Mouse (Mus musculus) activated CD4-positive, CD25-positive, alpha-beta regulatory T cell, adult 4 months (primary cell): Measurements from ENCODE around the gene Cep85l. TPM values are rescaled to one million over a fixed set of nuclear protein-coding genes. Genes with fewer than 3 reads are reported as not detected.

Experiments used
- ATAC-seq: one replicate; pipeline ENCODE4 v1.8.0; 2017
- polyA plus RNA-seq, 2 experiments: library from polyadenylated mRNA; unstranded; fragments of 100-300 nt; shearing (Covaris generic); gene quantifications; one replicate each; pipeline ENCODE4 v1.2.1; 2017

The Cep85l gene
- 1 to 10 TPM; 1.7 to 1.9 TPM for polyA plus RNA-seq

DNA sequence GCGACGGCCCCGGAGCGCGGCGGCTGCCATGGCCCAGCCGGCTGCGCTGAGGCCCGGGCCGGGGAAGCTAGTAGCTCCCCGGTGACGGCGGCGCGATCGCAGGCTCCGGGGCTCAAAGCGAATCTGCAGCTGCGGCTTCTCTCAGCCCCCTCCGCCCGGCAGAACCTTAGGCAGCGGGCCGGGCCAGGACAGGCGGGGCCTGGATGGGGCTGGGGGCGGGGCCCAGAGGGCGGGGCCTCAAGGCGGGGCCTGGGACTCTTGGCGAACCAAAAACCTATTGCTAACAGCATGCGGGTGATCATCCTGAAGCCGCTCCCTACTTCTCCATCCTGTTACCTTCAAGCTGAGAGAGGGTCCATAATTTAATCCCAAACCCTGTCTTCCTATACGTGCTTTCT, at the start of gene Cep85l:
Gene Cep85l (minus strand): TSS at position 239 of the 398 bp plus-strand sequence.
- ATAC-seq = peak; percentile 79

GRCm38 (mm10) chr10:53428695-53429447, 49.1 kb upstream of the Cep85l start:
- no peak for ATAC-seq

- no peak for ATAC-seq
Measured at GRCm38 (mm10) chr10:53426524-53426923, 46.8 kb upstream of the Cep85l start.

GRCm38 (mm10) chr10:53423091-53423490, 43.3 kb upstream of the Cep85l start:
- no peak for ATAC-seq

DNA sequence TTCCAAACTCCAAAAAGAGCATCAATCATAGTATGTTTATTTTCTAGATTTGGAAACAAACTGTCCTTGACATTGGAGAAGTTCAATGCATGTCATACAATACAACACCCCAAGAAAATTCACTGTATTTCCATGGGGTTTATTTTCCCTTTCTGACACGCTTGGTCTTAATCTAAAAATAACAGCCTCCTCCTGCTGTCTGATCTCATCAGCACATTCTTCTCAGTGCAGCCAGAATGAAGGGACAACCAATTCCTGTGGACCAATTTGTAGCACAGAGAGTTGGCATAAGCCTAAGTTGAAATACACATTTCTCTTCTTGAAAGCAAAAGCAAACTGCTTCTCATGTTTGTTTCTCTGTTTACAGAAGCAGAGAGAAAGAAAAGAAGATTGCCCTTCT, 42.5 kb upstream of the Cep85l start:
- ATAC-seq = no peak

GRCm38 (mm10) chr10:53421613-53422012, 41.9 kb upstream of the Cep85l start:
- ATAC-seq = no peak

GRCm38 (mm10) chr10:53420069-53420468, 40.3 kb upstream of the Cep85l start:
- ATAC-seq = no peak

GRCm38 (mm10) chr10:53419139-53419935, 39.6 kb upstream of the Cep85l start:
- peak; percentile 61 for ATAC-seq

DNA sequence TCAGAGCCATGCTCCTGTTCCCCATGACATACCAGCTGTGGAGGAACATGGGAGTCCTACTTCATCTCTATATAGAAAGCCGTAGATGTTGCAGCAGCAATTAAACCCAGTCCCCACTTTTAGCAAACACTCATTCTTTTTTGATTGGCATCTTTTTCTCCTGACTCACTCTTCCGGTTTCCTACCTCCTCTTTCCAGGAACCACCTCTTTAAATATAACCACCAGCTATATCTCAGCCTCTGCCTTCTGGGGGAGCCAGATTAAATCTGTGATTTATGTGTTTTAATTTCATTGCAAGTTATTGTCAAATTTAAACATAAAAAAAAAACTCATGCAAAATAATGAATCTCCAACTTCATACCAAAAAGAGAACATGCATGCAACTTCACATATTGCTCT, 37.3 kb upstream of the Cep85l start:
- ATAC-seq = no peak

DNA sequence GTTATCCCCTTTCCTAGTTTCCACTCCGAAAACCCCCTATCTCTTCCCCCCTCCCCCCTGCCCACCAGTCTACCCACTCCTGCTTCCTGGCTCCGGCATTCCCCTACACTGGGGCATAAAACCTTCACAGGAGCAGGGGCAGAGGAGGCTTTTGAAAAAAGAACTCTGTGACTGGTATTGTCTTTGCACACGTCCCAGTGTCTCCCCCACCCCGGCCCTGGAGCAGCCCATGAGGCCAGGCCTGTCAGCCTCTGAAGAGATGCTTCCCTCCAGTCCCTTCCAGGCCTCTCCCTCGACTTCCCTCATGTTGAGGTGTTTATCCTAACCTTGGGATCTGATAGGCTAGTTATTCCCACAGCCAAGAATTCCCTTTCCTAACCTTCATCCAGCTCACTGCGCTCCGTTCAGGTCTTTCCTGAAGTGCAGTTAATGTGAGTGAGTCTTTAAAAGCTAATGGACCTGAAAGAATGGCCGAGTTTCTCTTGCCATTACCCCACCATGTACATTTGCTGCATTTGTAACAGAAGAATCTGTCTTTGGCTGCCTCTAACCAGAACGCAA, 36.5 kb upstream of the Cep85l start:
- no peak for ATAC-seq

- ATAC-seq = no peak
Measured at GRCm38 (mm10) chr10:53415252-53415651, 35.5 kb upstream of the Cep85l start.

DNA sequence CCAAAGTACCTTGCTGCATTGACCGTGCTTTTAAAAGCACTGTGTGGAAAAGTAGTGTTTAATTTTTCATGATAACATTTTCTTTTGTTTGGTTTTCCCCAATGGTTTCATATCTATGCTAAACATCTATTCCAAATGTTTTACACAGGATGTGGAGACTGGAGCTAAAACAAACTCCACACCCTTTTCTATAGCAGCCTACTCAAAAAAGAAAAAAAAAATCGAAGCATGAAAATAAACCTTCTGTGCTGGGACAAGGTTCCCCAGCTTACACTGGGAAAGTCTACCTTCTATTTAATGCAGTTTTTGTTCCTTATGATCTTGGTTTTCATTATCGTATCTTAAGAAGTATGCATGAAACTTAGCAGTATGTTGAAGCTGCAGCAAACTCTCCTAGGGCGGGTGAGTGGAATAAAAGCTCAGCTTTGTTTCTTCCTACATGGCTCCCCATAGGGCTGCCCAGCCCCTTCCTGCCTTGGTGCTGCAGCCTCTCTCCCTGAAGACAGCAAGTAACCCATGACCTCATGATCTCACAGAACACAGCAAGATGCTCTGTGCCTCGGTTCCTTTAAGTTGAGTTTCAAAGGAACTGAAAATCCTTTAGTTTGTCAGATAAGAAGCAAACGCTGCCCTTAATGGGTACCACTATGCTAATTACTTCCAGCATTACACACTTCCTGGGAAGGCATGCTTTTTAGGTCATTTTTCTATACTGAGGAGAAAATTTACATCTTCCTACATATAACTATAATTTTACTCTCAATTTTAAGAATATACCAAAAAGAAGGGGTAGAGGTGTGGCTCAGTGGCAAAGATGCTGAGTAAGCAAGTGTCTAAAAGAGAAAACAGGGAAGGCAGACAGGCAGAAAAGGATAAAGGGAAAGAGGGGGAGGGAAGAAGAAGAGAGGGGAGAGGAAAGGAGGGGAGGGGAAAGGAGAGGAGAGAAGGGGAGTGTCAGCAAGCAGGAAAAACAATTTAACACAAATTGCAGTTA, 34.6 kb upstream of the Cep85l start:
- ATAC-seq = no peak

GRCm38 (mm10) chr10:53412936-53413335, 33.2 kb upstream of the Cep85l start:
- peak; percentile 11 for ATAC-seq

GRCm38 (mm10) chr10:53412165-53412564, 32.4 kb upstream of the Cep85l start:
- peak; percentile 52 for ATAC-seq

- no peak for ATAC-seq
Measured at GRCm38 (mm10) chr10:53410831-53411230, 31.1 kb upstream of the Cep85l start.

- ATAC-seq = no peak
Measured at GRCm38 (mm10) chr10:53407422-53407821, 27.7 kb upstream of the Cep85l start.

- ATAC-seq = no peak
Measured at GRCm38 (mm10) chr10:53406845-53407244, 27.1 kb upstream of the Cep85l start.

DNA sequence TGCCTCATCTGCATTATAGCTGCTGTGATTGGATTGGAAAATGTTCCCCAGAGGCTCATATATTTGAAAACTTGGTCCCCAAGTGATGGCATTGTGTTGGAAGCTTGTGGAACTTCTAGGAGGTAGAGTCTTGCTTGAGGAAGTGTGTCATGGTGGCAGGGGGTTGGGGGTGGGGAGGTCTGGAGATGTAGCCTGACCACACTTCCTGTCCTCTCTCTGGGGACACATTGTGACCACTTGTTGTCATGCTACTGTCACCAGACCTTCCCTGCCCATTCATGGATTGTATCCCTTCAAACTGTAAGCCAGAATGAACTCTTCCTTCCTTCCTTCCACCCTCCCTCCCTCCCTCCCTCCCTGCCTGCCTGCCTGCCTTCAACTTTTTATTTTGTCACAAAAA, 22.5 kb upstream of the Cep85l start:
- ATAC-seq = no peak

- ATAC-seq = no peak
Measured at GRCm38 (mm10) chr10:53399053-53399452, 19.3 kb upstream of the Cep85l start.

DNA sequence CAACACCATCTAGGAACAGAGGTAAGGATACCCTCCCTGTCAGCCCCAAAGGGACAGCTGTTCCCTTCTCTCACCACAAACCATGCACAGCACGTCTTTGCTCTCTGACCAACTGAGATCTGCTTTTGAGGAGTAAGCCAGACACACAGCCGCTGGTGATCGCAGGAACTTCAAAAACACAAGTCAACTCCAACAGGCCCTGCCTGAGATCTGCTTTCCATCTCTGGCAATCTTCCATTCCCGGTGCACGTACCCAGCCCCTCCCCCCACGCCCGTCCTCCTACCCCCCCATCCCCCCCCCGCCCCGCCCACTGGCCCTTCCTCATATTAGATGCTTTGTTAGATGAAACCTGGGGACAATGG, 18.8 kb upstream of the Cep85l start:
- no peak for ATAC-seq

DNA sequence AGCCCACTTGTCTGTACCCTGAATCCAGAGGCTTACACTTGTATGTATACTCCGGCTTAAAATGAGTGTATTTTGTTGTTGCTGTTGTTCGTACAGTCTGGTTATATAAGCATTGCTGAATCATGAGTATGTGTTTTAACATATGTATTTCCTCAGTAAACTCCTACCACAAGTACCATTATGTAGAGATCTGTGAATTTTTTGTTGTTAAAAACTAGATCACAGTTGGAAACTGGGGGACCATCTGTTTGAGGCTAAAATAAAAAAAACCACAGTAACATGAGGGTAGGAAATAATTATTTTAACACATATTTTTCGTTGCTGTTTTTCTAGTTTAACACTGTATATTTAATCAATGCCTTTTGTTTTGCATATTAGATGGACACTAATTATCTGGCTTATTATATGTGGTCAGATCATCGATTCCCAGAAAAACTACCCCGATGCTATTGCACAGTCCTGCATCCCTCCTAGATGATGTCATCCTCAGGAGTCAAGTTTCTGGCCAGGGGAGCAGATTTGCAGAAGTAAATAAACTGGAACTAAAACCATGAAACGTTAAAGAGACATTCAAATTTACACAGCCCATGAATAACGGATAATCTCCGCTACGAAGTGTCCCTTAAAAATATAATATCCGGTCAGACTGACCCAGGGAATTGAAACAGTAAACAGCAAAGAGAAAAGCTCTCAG, 18.2 kb upstream of the Cep85l start:
- no peak for ATAC-seq
